Mouse (Mus musculus) cerebral cortex, adult 2 months (tissue): ENCODE measurements around the gene Naa15.

Experiments
- WGBS: fragments of 180-500 bp; shearing (Covaris S2); methylation state at CpG from one replicate; pipeline ENCODE4 v1.1.7; 2018; 5-methylcytosine and 5-hydroxymethylcytosine counted together

Gene Naa15

GRCm38 (mm10) chr3:51415098-51416072 lies at the start of gene Naa15:
Gene Naa15, plus strand, starts transcription at chr3:51415148.
- WGBS, result 3% methylated on average over 43 of the region's 43 CpGs

- WGBS, result 2% methylated on average over 3 of the region's 3 CpGs
Measured at GRCm38 (mm10) chr3:51365517-51365882, 49.4 kb upstream of the Naa15 start.

GRCm38 (mm10) chr3:51366926-51367325 lies 48.0 kb upstream of the Naa15 start:
- 80% methylated on average over 4 of the region's 4 CpGs for WGBS

DNA sequence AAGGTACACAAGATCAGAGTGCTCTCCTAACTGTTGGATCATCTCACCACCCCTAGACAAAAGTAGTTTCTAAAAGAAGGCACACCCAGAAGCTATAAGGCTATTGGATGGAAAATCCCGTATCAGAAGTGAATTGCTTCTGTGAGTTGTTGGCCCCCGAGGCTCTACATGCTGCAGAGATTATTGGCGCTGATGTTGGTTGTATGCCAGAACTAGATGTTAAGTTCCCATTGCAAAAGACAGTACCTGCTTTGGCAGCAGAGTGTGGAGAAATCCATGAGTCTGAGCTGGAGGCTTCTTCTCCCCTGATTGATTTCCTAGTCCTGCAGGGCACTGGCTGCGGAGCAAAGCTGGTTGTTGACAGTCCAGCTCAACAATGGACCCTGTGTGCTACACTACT lies 46.9 kb upstream of the Naa15 start:
- 74% methylated on average over 4 of the region's 4 CpGs for WGBS

- 77% methylated on average over 2 of the region's 2 CpGs for WGBS
Measured at GRCm38 (mm10) chr3:51371826-51372225, 43.1 kb upstream of the Naa15 start.

- 78% methylated on average over 5 of the region's 5 CpGs for WGBS
Measured at GRCm38 (mm10) chr3:51372883-51373282, 42.1 kb upstream of the Naa15 start.

DNA sequence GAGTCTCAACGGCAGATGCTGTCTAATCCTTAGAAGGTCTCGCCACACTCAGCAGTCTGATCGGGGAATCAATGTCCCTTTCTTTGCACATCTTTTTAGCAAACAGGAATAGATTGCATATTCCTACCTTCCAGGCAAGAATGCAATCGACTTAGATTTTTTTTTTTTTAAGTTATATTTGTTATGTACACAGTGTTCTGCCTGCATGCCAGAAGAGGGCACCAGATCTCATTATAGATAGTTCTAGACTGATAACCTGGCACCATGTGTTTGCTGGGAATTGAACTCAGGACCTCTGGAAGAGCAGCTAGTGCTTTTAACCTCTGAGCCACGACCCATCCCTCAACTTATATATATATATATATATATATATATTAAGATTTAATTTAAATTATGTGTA lies 41.4 kb upstream of the Naa15 start:
- WGBS, result 75% methylated on average over 5 of the region's 5 CpGs

DNA sequence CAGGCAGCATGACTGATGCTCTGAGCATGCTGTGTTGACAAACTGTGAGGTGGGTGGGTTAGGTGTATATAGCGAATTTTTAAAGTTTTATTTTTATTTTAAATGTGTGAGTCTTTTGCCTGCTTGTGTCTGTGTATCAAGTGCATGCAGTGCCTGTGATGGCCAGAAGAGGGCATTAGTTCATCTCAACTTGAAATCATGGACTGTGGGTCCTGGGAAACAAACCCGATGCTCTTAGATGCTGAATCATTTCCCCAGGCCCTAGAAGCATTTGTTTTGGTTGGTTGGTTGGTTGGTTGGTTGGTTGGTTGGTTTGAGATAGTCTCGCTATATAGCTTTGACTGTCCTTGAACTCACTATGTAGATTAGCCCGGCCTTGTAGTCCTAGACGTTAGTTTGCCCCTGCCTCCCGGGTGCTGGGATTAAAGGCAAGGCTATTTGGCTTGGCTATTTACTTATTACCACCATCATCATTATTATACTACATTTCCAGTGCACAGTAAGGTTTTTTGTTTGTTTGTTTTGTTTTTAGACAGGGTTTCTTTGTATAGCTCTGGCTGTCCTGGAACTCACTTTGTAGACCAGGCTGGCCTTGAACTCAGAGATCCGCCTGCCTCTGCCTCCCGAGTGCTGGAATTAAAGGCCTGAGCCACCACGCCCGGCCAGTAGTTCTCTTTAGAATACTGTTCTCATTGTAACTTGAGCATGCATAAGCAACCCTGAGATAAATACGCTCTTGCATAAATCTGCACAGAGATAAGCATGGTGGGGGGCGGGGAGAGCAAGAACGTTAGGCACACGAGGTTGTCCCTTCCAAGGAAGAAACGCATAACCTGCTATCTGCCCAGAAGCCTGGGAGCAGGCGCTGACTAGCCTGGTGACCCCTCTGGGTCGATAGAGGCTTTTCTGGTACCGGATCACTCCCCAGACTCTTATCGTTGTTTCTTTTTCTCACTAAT lies 39.4 kb upstream of the Naa15 start:
- WGBS, result 84% methylated on average over 19 of the region's 19 CpGs

DNA sequence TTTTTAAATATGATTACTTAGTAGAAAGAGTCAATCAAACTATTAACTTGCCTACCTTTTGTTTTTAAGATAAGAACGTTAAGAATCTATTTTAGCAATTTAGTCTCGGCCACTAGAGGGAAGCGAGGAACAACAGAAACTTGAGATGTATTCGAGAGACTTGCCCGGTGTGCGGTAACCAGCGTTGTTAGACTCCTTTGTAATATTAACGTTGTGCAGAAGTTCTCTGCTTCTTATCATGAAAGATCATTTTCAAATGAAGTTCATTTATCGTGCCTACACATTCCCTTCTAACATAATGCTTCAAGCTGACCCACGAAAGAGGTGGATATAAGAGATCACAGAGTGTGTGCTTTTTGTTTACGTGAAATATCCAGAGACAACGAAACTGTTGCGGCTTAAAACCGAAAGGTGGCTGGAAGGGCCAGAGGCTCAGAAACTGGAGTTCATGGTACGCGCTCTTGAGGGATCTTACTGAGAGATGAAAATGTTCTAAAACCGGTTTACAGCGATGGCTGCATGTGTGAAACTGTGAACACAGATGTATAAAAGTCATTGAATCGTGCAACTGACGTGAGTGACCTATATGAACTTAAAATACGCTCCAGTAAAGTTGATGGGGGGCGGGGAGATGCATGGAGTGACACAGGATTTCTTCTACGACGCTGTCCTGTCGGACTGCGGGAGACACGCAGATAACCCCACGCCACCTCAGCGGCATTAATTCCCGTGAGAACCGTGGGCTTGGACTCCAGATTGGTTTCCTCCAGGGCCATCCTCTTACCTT lies 36.9 kb upstream of the Naa15 start:
- WGBS, result 44% methylated on average over 31 of the region's 31 CpGs

DNA sequence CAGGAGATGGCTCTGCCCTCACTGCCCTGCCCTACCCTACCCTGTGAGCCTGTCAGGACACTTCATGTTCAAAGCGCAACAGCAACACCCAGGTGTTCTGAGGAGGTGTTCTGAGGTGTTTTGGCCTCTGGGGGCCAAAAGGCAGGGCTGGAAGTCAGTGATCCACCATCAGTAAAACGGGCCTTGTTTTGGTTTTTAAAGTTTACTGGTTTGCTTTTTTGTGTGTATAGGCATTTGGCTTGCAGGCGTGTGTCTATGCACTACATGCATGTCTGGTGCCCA lies 36.3 kb upstream of the Naa15 start:
- 92% methylated on average over 3 of the region's 3 CpGs for WGBS

DNA sequence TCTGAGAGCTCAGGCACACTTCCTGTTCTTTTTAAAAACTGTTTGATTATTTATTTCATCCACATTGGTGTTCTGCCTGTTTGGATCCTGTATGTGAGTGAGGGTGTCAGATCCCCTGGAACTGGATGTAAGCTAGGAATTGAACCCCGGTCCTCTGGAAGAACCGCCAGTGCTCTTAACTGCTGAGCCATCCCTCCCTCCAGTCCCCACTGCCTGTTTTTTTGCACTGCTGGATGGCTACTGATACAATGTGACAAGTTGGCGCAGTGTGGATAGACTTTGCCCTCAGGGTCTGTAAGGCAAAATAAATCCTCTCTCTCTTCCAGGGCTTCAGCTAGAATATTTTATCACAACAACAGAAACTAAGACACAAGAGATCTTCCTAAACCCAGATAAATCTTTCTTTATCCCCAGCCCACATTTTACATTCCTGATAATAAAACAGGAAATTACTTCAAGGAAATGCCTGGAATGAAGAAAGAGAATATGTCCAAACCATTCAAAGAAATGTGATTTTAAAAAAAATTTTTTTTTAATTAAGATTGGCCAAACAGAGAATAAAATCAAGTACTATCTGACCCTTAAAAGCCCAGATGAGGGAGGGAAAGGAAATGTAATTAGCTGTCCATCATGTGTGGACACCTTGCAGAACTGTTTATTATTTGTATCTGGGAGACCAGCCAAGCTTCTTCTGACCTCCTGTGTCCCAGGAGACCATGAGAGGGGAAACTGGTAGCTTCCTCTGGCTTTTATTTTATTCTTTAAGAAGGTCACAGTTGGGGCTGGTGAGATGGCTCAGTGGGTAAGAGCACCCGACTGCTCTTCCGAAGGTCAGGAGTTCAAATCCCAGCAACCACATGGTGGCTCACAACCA lies 34.9 kb upstream of the Naa15 start:
- WGBS, result 65% methylated on average over 5 of the region's 5 CpGs

GRCm38 (mm10) chr3:51380660-51381014 lies 34.3 kb upstream of the Naa15 start:
- 49% methylated on average over 4 of the region's 5 CpGs for WGBS

- WGBS, result 79% methylated on average over 12 of the region's 12 CpGs
Measured at GRCm38 (mm10) chr3:51383409-51383808, 31.5 kb upstream of the Naa15 start.

GRCm38 (mm10) chr3:51386441-51387133 lies 28.4 kb upstream of the Naa15 start:
- 62% methylated on average over 12 of the region's 12 CpGs for WGBS

GRCm38 (mm10) chr3:51387134-51387451 lies 27.9 kb upstream of the Naa15 start:
- 78% methylated on average over 3 of the region's 3 CpGs for WGBS

GRCm38 (mm10) chr3:51387868-51388381 lies 27.0 kb upstream of the Naa15 start:
- 89% methylated on average over 8 of the region's 8 CpGs for WGBS

DNA sequence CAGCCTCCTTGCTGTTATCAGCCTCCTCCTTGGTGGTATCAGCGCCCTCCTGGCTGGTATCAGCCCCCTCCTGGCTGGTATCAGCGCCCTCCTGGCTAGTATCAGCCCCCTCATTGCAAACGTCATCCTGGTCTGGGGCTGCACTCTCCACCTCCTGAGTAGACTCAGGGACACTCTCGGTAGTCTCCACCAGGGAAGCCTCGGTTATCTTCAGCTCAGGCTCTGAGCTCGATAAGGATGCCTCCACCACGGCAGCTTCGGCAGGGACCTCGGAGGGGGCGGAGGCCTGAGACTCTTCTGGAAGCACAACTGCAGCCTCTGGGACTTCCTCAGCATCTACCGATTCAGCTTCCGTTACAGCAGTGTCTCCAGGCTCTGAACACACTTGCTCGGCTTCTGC lies 26.0 kb upstream of the Naa15 start:
- 16% methylated on average over 13 of the region's 13 CpGs for WGBS

- 91% methylated on average over 5 of the region's 5 CpGs for WGBS
Measured at GRCm38 (mm10) chr3:51391095-51391494, 23.9 kb upstream of the Naa15 start.

DNA sequence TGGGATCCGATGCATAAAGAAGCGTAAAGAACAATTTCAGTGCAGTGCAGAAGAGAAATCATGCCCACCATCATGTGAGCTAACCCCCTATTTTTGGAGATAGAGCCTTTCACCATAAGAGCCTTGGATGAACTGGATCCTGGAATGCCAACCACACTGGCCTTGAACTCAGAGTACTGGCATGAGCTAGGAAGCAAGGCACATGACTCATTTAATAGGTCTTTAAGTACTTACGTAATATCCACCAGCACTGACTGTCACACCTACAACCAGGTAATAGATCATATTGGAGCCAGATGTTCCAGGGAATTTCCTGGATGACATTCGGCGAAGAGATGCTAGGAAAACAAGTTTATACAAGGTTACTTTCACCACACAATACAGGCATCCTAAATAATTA lies 23.4 kb upstream of the Naa15 start:
- 94% methylated on average over 5 of the region's 5 CpGs for WGBS

DNA sequence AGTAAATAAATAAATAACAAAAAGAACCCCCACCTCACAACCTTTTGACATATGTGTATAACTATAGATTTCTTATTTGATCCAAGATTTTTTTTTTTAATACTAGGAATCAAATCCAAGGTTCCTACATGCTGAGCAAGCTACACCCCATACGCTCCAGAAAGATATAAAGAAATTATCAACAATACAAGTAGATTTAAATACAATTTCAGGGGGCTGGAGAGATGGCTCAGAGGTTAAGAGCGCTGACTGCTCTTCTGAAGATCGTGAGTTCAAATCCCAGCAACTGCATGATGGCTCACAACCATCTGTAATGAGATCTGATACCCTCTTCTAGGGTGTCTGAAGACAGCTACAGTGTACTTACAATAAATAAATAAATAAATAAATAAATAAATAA lies 21.9 kb upstream of the Naa15 start:
- WGBS, result 99% methylated on average over 3 of the region's 3 CpGs
